Mouse (Mus musculus): ENCODE results near the gene Gm17545. TPM values are rescaled to one million over a fixed set of nuclear protein-coding genes. Genes with fewer than 3 reads are reported as not detected.

Gm17545 gene
- total RNA-seq, 2 experiments from 2014 or later, result not detected

- peak; percentile 25 to 36 for DNase-seq (ENCODE audit: low spot score in 2 of 2)
- intact Hi-C loops (cut with DNase I), result no loop called here
These were observed 29.9 kb downstream of the Gm17545 start for GRCm38 (mm10) chr9:22483866-22484561.

- no peak for DNase-seq (ENCODE audit: low spot score in 2 of 2)
- intact Hi-C loops (cut with DNase I), result no loop called here
These were observed 30.6 kb downstream of the Gm17545 start for GRCm38 (mm10) chr9:22484562-22485308.

DNA sequence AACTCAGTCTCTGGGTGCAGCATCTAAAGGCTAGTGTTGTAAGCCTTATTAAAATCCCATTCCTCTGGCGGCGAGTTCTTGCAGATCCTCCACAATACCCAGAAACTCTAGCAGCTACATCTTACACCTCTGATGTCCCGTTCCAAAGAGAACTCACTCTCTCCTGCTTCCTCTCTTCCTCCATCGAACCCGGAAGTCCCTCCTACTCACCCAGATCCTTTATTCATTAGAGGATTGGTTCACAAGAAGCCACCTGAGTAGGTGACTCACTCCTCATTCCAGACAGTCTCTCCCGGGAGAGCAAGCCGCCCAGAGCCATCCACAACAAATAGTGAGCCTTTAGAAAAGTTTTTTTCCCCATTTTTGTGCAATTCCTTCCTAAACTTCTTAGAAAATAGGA is 32.1 kb downstream of the Gm17545 start:
- intact Hi-C loops (cut with DNase I), result no loop called here
- DNase-seq (ENCODE audit: low spot score in 2 of 2), result no peak

DNA sequence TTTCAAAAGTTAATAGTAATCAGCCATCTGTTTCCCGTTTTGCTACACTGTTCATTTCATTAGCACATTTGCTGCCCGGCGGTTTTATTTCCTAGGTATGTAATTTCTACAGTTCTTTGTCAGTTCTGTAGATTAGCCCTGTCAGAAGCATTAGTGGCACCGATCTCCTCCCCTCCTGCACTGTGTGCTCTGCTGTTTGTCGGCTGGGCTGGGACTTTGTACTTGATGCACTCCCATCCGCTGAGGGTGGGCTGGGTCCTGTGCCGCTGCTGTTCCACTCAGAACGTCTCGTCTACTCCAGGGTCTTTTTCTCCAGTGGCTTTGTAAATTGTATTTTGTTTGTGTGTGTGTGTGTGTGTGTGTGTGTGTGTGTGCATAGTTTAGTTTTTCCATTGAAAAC is 34.9 kb downstream of the Gm17545 start:
- intact Hi-C loops (cut with DNase I), result no loop called here
- no peak for DNase-seq (ENCODE audit: low spot score in 2 of 2)

DNA sequence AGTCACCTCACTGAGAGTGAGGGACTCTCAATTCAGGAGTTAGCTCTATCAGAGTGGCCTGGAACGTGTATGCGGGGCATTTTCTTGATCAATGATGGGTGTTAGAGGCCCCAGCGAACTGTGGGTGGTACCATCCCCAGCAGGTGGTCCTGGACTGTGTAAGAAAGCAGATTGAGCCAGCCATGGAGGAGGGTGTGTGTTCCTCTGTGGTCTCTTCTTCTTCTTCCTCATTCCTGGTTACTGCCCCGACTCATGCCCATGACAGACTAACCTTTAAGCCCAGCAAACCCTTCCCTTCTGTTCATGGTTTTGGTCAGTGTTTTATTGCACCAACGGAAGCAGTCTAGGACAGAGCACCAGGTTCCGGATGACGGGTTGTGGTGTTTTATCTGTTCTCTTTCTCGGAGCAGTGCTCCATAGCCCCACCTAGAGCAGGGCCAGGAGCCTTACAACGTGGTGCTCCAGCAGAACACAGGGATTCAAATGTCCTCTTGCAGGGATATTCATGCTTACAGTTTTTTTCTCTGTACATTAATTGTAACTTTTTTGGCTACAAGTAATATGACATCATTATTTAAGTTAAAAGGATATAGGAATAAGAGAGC is 40.2 kb downstream of the Gm17545 start:
- no peak for DNase-seq (ENCODE audit: low spot score in 2 of 2)
- intact Hi-C loops (cut with DNase I), result no loop called here

DNA sequence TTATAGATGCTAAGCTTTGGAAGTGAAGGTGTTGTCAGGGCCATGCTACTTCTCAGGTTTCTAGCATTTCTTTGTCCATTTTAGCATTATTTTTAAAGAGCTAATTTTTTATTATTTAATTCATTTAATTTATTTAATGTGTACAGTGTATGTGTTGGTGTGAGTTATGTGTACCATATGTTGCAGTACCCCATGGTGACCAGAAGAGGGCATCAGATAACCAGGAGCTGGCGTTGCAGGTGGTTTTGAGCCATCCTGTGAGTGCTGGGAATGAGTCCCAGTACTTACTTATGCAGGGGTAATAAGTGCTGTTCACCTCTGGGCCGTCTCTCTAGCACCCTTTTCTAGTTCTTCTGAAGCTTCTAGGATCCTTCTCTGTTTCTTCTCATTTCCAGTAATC is 41.0 kb downstream of the Gm17545 start:
- DNase-seq (ENCODE audit: low spot score in 2 of 2), result no peak
- intact Hi-C loops (cut with DNase I), result no loop called here

GRCm38 (mm10) chr9:22497021-22497767 is 43.1 kb downstream of the Gm17545 start:
- intact Hi-C loops (cut with DNase I), result no loop called here
- DNase-seq (ENCODE audit: low spot score in 2 of 2), result no peak

DNA sequence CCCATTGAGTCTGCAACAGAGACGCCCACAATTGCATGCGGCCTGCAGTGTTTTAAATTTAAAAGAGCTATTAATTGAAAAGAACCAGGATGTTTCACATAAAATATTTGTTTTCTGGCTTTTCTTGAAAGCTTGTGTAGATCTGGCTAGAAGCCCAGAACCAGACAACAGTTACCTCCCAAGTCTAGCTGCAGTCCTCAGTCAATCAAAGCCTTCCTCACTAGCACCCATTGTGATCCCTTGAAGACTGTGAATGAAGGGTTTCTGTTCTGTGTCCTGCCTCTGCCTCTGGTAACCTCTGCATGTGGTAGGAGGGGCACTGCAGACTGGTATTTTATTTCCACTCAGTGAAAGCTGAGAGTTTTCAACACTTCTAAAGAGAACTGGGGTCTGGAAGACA is 48.9 kb downstream of the Gm17545 start:
- intact Hi-C loops (cut with DNase I), result no loop called here
- DNase-seq (ENCODE audit: low spot score in 2 of 2), result no peak

DNA sequence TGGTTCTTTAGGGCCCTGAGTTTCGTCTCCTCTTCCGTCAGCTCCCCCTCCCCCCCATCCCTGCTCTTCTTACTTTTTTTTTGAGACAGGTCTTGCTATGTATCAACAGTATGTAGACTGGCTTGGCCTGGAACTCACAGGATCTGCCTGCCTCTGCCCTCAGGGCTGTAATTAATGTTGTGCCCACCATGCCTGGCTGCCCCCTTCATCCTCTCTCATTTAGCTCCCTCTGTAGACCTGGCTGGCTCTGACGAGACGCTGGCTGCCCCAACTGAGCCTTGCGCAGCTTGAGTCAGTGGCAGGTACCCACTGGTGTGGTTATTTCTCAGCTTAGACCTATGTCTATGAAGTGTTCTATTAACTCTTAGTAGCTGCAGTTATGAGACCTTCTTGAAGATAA is 49.5 kb downstream of the Gm17545 start:
- no peak for DNase-seq (ENCODE audit: low spot score in 2 of 2)
- intact Hi-C loops (cut with DNase I), result no loop called here

DNA sequence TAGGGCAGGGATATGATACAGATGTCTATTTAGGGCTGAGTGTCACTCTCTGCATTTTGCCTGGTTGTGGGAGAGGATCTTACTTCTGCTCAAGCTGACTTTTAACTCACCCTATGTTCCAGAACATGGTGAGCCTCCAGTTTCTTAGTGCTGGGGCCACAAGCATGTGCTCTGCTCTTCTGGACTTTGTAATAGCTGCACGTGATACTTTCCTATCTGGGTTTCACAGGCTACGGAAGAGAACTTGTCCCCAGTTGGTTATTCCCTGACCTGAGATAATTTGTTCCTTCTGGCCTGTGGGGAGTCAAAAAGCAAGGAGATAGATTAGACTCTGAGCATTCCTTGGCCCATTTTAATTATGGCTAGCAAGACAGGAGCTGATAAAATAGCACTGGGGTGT is 51.5 kb downstream of the Gm17545 start:
- DNase-seq (ENCODE audit: low spot score in 2 of 2), result no peak
- intact Hi-C loops (cut with DNase I), result no loop called here

Other genes with a start within 250 kb of the Gm17545 start
- gene Zfp809, start 228.6 kb upstream of the Gm17545 start, total RNA-seq (2021), result 10 to 100 TPM; 19.1 to 23.6 TPM
- 1 to 10 TPM; 4.3 to 4.4 TPM for gene Zfp599, start 194.4 kb upstream of the Gm17545 start, total RNA-seq (2021)
- gene Zfp810, start 146.6 kb upstream of the Gm17545 start, total RNA-seq (2021), result 10 to 100 TPM; 16.5 to 20.4 TPM
- gene Anln, start 65.1 kb upstream of the Gm17545 start, total RNA-seq (2021), result 10 to 100 TPM; 12.1 to 12.5 TPM
- gene 9530077C05Rik, start 42.8 kb upstream of the Gm17545 start, total RNA-seq (2021), result 1 to 10 TPM; 6.9 to 7.9 TPM
- gene Rp9, start 15.5 kb downstream of the Gm17545 start, total RNA-seq (2021), result 10 to 100 TPM; 43.4 to 43.5 TPM
- 10 to 100 TPM; 36.7 to 37.6 TPM for gene Bbs9, start 21.4 kb downstream of the Gm17545 start, total RNA-seq (2021)

Measured in left cerebral cortex, postnatal 36 days (tissue).